Mouse (Mus musculus): Measurements from ENCODE around the gene Izumo1r. TPM values are rescaled to one million over a fixed set of nuclear protein-coding genes. Genes with fewer than 3 reads are reported as not detected.

Gene Izumo1r
- polyA plus RNA-seq, 1 experiment from 2014 or later = 0.16 TPM

GRCm38 (mm10) chr9:14902416-14902815 lies 1.3 kb downstream of the Izumo1r start:
- ATAC-seq (replicated peaks; ENCODE audit: low FRiP score) = no peak
- Histone ChIP-seq H3K27me3 (no peaks in the 10 kb centered on the region), H3K36me3 (no peaks in the 10 kb centered on the region), H3K9me3 (replicated peaks) (no peaks in the 10 kb centered on the region), H3K9ac (no peak overlapping the region), H3K27ac (no peak overlapping the region), H3K4me1 (peaks cover 38% of the 10 kb centered on the region), H3K4me2 (no peak overlapping the region), H3K4me3 (replicated peaks) (no peak overlapping the region)
- WGBS = 98% methylated on average over 2 of the region's 2 CpGs

- ATAC-seq (replicated peaks; ENCODE audit: low FRiP score) = no peak
Observed at GRCm38 (mm10) chr9:14901757-14902156, 2.0 kb downstream of the Izumo1r start.

GRCm38 (mm10) chr9:14897102-14897501 lies 6.6 kb downstream of the Izumo1r start:
- Histone ChIP-seq H3K4me3 (replicated peaks) (no peak overlapping the region), H3K27me3 (no peaks in the 10 kb centered on the region), H3K4me2 (no peak overlapping the region), H3K27ac (no peak overlapping the region), H3K9ac (no peak overlapping the region), H3K9me3 (replicated peaks) (no peaks in the 10 kb centered on the region; the same call in 1 of the 2 replicates), H3K4me1 (0 out of 2 replicates have a peak, but pooled peaks cover 6% of the 10 kb centered on the region), H3K36me3 (no peaks in the 10 kb centered on the region)
- no peak for ATAC-seq (replicated peaks; ENCODE audit: low FRiP score)
- WGBS = 66% methylated on average over 3 of the region's 3 CpGs

More at GRCm38 (mm10) chr9:14901757-14902156, 2.0 kb downstream of the Izumo1r start:
- Histone ChIP-seq H3K4me1 (peaks cover 34% of the 10 kb centered on the region), H3K36me3 (no peaks in the 10 kb centered on the region), H3K4me3 (replicated peaks) (no peak overlapping the region), H3K27ac (no peak overlapping the region), H3K4me2 (no peak overlapping the region), H3K9me3 (replicated peaks) (no peaks in the 10 kb centered on the region), H3K27me3 (no peaks in the 10 kb centered on the region), H3K9ac (no peak overlapping the region)
- 55% methylated on average over 7 of the region's 7 CpGs for WGBS

GRCm38 (mm10) chr9:14895237-14895835 lies 8.4 kb downstream of the Izumo1r start:
- no peak for ATAC-seq (replicated peaks; ENCODE audit: low FRiP score)
- WGBS = 37% methylated on average over 7 of the region's 7 CpGs

GRCm38 (mm10) chr9:14894628-14895027 lies 9.1 kb downstream of the Izumo1r start:
- H3K27me3 ChIP-seq = no peaks in the 10 kb centered on the region
- no peak overlapping the region for H3K4me3 ChIP-seq (replicated peaks)
- 0 out of 2 replicates have a peak, but pooled peaks cover 2% of the 10 kb centered on the region for H3K4me1 ChIP-seq
- H3K4me2 ChIP-seq = no peak overlapping the region
- H3K36me3 ChIP-seq = no peaks in the 10 kb centered on the region
- ATAC-seq (replicated peaks; ENCODE audit: low FRiP score) = no peak
- no peak overlapping the region for H3K9ac ChIP-seq
- no peak overlapping the region for H3K27ac ChIP-seq
- WGBS = 86% methylated on average over 3 of the region's 3 CpGs
- H3K9me3 ChIP-seq (replicated peaks) = no peaks in the 10 kb centered on the region; the same call in 1 of the 2 replicates

More at GRCm38 (mm10) chr9:14895237-14895835, 8.4 kb downstream of the Izumo1r start:
- no peak overlapping the region for H3K4me2 ChIP-seq
- H3K9ac ChIP-seq = no peak overlapping the region
- H3K4me1 ChIP-seq = 0 out of 2 replicates have a peak, but pooled peaks cover 2% of the 10 kb centered on the region
- H3K27me3 ChIP-seq = no peaks in the 10 kb centered on the region
- 0 out of 2 replicates have a peak overlapping the region, but pooled peaks have one; percentile 22 for H3K27ac ChIP-seq
- H3K36me3 ChIP-seq = no peaks in the 10 kb centered on the region
- no peak overlapping the region for H3K4me3 ChIP-seq (replicated peaks)
- H3K9me3 ChIP-seq (replicated peaks) = no peaks in the 10 kb centered on the region; the same call in 1 of the 2 replicates

- Histone ChIP-seq H3K36me3 (no peaks in the 10 kb centered on the region), H3K9me3 (replicated peaks) (no peaks in the 10 kb centered on the region; the same call in 1 of the 2 replicates), H3K27ac (no peak overlapping the region), H3K4me3 (replicated peaks) (no peak overlapping the region), H3K4me1 (peaks cover 7% of the 10 kb centered on the region; the same call in 1 of the 2 replicates), H3K9ac (no peak overlapping the region), H3K4me2 (no peak overlapping the region), H3K27me3 (no peaks in the 10 kb centered on the region)
- 83% methylated on average over 9 of the region's 9 CpGs for WGBS
- ATAC-seq (replicated peaks; ENCODE audit: low FRiP score) = no peak
Observed at GRCm38 (mm10) chr9:14893388-14893787, 10.4 kb downstream of the Izumo1r start.

GRCm38 (mm10) chr9:14891891-14892290 lies 11.9 kb downstream of the Izumo1r start:
- Histone ChIP-seq H3K4me1 (peaks cover 10% of the 10 kb centered on the region; the same call in 1 of the 2 replicates), H3K36me3 (no peaks in the 10 kb centered on the region), H3K27me3 (no peaks in the 10 kb centered on the region), H3K27ac (no peak overlapping the region), H3K4me3 (replicated peaks) (no peak overlapping the region), H3K4me2 (no peak overlapping the region), H3K9me3 (replicated peaks) (no peaks in the 10 kb centered on the region; the same call in 1 of the 2 replicates), H3K9ac (no peak overlapping the region)
- WGBS = 88% methylated on average over 5 of the region's 5 CpGs
- no peak for ATAC-seq (replicated peaks; ENCODE audit: low FRiP score)

GRCm38 (mm10) chr9:14890699-14891098 lies 13.1 kb downstream of the Izumo1r start:
- no peaks in the 10 kb centered on the region; the same call in 1 of the 2 replicates for H3K9me3 ChIP-seq (replicated peaks)
- WGBS = 90% methylated on average over 3 of the region's 3 CpGs
- no peak for ATAC-seq (replicated peaks; ENCODE audit: low FRiP score)
- H3K4me2 ChIP-seq = no peak overlapping the region
- H3K9ac ChIP-seq = no peak overlapping the region
- no peak overlapping the region for H3K27ac ChIP-seq
- H3K36me3 ChIP-seq = no peaks in the 10 kb centered on the region
- H3K4me1 ChIP-seq = peaks cover 10% of the 10 kb centered on the region; the same call in 1 of the 2 replicates
- H3K4me3 ChIP-seq (replicated peaks) = no peak overlapping the region
- H3K27me3 ChIP-seq = no peaks in the 10 kb centered on the region

GRCm38 (mm10) chr9:14888671-14889070 lies 15.1 kb downstream of the Izumo1r start:
- Histone ChIP-seq H3K4me2 (no peak overlapping the region), H3K36me3 (no peaks in the 10 kb centered on the region), H3K27ac (no peak overlapping the region), H3K27me3 (no peaks in the 10 kb centered on the region), H3K4me1 (peaks cover 7% of the 10 kb centered on the region; the same call in 1 of the 2 replicates), H3K9me3 (replicated peaks) (no peaks in the 10 kb centered on the region), H3K9ac (no peak overlapping the region), H3K4me3 (replicated peaks) (no peak overlapping the region)
- no peak for ATAC-seq (replicated peaks; ENCODE audit: low FRiP score)
- 54% methylated on average over 6 of the region's 6 CpGs for WGBS

GRCm38 (mm10) chr9:14887787-14888382 lies 15.9 kb downstream of the Izumo1r start:
- H3K4me1 ChIP-seq = peaks cover 7% of the 10 kb centered on the region; the same call in 1 of the 2 replicates
- no peaks in the 10 kb centered on the region for H3K9me3 ChIP-seq (replicated peaks)
- no peaks in the 10 kb centered on the region for H3K36me3 ChIP-seq
- H3K4me3 ChIP-seq (replicated peaks) = no peak overlapping the region
- H3K4me2 ChIP-seq = no peak overlapping the region
- 82% methylated on average over 6 of the region's 6 CpGs for WGBS
- H3K27ac ChIP-seq = no peak overlapping the region
- 0 out of 2 replicates have a peak, but pooled peaks have one; percentile 36 for ATAC-seq (replicated peaks; ENCODE audit: low FRiP score)
- H3K9ac ChIP-seq = no peak overlapping the region
- no peaks in the 10 kb centered on the region for H3K27me3 ChIP-seq

- ATAC-seq (replicated peaks; ENCODE audit: low FRiP score) = no peak
- no peak overlapping the region for H3K4me2 ChIP-seq
- no peaks in the 10 kb centered on the region for H3K36me3 ChIP-seq
- 88% methylated on average over 1 of the region's 1 CpGs for WGBS
- H3K9me3 ChIP-seq (replicated peaks) = no peaks in the 10 kb centered on the region
- no peaks in the 10 kb centered on the region for H3K27me3 ChIP-seq
- no peak overlapping the region for H3K4me3 ChIP-seq (replicated peaks)
- H3K9ac ChIP-seq = no peak overlapping the region
- peaks cover 7% of the 10 kb centered on the region; the same call in 1 of the 2 replicates for H3K4me1 ChIP-seq
- no peak overlapping the region for H3K27ac ChIP-seq
Observed at GRCm38 (mm10) chr9:14885954-14886353, 17.8 kb downstream of the Izumo1r start.

- no peak overlapping the region for H3K4me3 ChIP-seq (replicated peaks)
- no peaks in the 10 kb centered on the region for H3K36me3 ChIP-seq
- H3K27me3 ChIP-seq = no peaks in the 10 kb centered on the region
- no peak overlapping the region for H3K27ac ChIP-seq
- H3K9me3 ChIP-seq (replicated peaks) = no peaks in the 10 kb centered on the region
- H3K4me2 ChIP-seq = no peak overlapping the region
- H3K4me1 ChIP-seq = peaks cover 7% of the 10 kb centered on the region; the same call in 1 of the 2 replicates
- no peak overlapping the region for H3K9ac ChIP-seq
- no peak for ATAC-seq (replicated peaks; ENCODE audit: low FRiP score)
Observed at GRCm38 (mm10) chr9:14885151-14885550, 18.6 kb downstream of the Izumo1r start.

Measured in kidney, embryonic 15.5 days (tissue).